Mouse (Mus musculus): Measurements from ENCODE around the gene Unc50.

Unc50 gene

GRCm38 (mm10) chr1:37481331-37481730 is 51.4 kb downstream of the Unc50 start:
- in situ Hi-C loops (cut with MseI, MboI) = no loop called here

GRCm38 (mm10) chr1:37484612-37485011 is 54.7 kb downstream of the Unc50 start:
- in situ Hi-C loops (cut with MseI, MboI) = no loop called here

GRCm38 (mm10) chr1:37486439-37486838 is 56.5 kb downstream of the Unc50 start:
- in situ Hi-C loops (cut with MseI, MboI) = no loop called here

GRCm38 (mm10) chr1:37486994-37487393 is 57.1 kb downstream of the Unc50 start:
- in situ Hi-C loops (cut with MseI, MboI) = no loop called here

DNA sequence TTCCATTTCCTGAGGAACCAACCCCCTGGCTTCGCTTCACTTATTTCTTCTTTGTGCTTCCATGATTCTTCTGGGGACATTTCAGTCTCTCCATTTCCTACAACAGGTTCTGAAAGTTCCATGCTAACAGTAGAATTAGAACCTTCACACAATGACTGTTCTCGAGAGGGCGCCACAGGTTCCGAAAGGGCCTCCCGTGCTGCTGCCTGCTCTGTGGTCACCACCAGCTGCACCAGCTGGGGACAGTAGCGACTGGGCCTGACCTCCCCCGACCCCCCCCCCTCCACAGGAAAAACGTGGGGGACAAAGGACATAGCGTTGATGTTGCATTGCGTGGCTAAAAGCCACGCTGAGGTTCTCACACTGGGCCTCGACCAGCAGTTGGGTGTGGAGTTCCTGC is 58.6 kb downstream of the Unc50 start:
- in situ Hi-C loops (cut with MseI, MboI) = no loop called here

Data from mouse trophoblast stem cell (cell line).